Mouse (Mus musculus): ENCODE results near the gene Net1.

- TF ChIP-seq POLR2A (IDR thresholded peaks at IDR 0.05; ENCODE audit: low read depth, low read length), result peak; percentile 90
- TF ChIP-seq CTCF (IDR thresholded peaks at IDR 0.05; ENCODE audit: extremely low read depth, insufficient read depth, insufficient read length, insufficient replicate concordance), result no peak
These were observed 24.8 kb downstream of the Net1 start for GRCm38 (mm10) chr13:3893126-3893734.
